Comparison of ENCODE assay signal across 7 mouse cellular contexts in the genomic region with DNA sequence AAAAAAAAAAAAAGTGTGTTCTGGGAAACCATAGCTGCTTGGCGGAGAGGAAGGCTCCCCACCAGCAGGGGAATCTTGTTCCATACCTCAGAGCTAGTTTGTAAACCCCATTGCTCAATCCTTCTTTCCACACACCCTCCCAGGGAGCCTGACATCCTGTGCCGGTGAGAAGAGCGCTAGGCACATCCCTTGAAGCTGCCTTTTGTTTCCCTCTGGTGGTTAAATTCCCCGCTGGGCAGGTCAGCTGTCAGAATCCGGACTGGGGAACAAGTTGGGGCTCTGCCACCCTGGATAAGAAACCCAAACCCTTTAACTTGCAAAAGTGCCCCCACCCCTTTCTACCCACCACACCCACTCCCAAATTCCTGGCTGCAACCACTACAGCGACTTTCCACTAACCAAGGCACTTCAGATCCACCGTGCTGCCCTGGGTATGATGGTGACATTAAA. TPM values are rescaled to one million over a fixed set of nuclear protein-coding genes. Genes with fewer than 3 reads are reported as not detected.
A peak's percentile ranks its signal among the peaks of the same experiment; 100 is the strongest.
DNase-seq lines count a peak whose midpoint lies in the region; ATAC-seq and TF ChIP-seq lines count a peak whose summit lies in the region.

No protein-coding gene starts in this region.

- H3K4me1 ChIP-seq in E14TG2a.4 (replicated peaks; ENCODE audit: low read depth, low read length), result peaks cover 76% of the 10 kb centered on the region
- peaks cover 19% of the 10 kb centered on the region for H3K4me1 ChIP-seq in intestine, embryonic 16.5 days (ENCODE audit: control insufficient read depth, insufficient read depth, low read length)
- H3K4me1 ChIP-seq in lung, postnatal 0 days (ENCODE audit: insufficient read depth, low read depth, low read length), result peaks cover 17% of the 10 kb centered on the region

- no peak for TF ChIP-seq EP300 in lung, postnatal 0 days (IDR thresholded peaks at IDR 0.05)

- H3K9me3 ChIP-seq in E14TG2a.4 (ENCODE audit: low read length), result peaks cover 20% of the 10 kb centered on the region
- H3K9me3 ChIP-seq in intestine, embryonic 16.5 days (ENCODE audit: control insufficient read depth, low read length), result no peaks in the 10 kb centered on the region
- H3K9me3 ChIP-seq in lung, postnatal 0 days (ENCODE audit: low read length), result no peaks in the 10 kb centered on the region

- intact Hi-C loops in gastrocnemius, postnatal 14 days (cut with DNase I; ENCODE audit: low total_unique reads), result loop anchor here (5.0 kb wide), 1 partner anchor 39 kb away; no protein-coding TSS in a partner anchor

- peak overlapping the region; percentile 42; the same call in 1 of the 2 replicates for H3K9ac ChIP-seq in intestine, embryonic 16.5 days (ENCODE audit: low read depth, low read length)
- H3K9ac ChIP-seq in lung, postnatal 0 days (replicated peaks; ENCODE audit: low read depth), result peak overlapping the region; percentile 23; the same call in 1 of the 2 replicates

- peak overlapping the region; percentile 30 for H3K4me2 ChIP-seq in intestine, embryonic 16.5 days (ENCODE audit: low read depth, low read length)
- H3K4me2 ChIP-seq in lung, postnatal 0 days (replicated peaks; ENCODE audit: low read depth, low read length), result peak overlapping the region; percentile 58

- peak; percentile 43 for ATAC-seq in intestine, embryonic 16.5 days
- peak; percentile 54 for ATAC-seq in lung, postnatal 0 days

- DNase-seq in ZHBTc4 (ENCODE audit: low read depth, low spot score), result peak; percentile 86
- DNase-seq in gastrocnemius, postnatal 14 days, result peak; percentile 19
- DNase-seq in lung, postnatal 0 days (ENCODE audit: low spot score), result peak; percentile 92
- peak; percentile 53 for DNase-seq in urinary bladder, postnatal 14 days (ENCODE audit: low spot score)
- DNase-seq in layer of hippocampus, postnatal 14 days (ENCODE audit: low spot score in 2 of 2), result no peak

- WGBS in intestine, embryonic 16.5 days, result 8% methylated on average over 7 of the region's 7 CpGs
- 5% methylated on average over 7 of the region's 7 CpGs for WGBS in lung, postnatal 0 days

- peaks cover 7% of the 10 kb centered on the region; the same call in 1 of the 2 replicates for H3K36me3 ChIP-seq in E14TG2a.4 (ENCODE audit: insufficient read depth, low read length)
- H3K36me3 ChIP-seq in intestine, embryonic 16.5 days (ENCODE audit: control insufficient read depth, insufficient read depth, low read length), result no peaks in the 10 kb centered on the region
- no peaks in the 10 kb centered on the region for H3K36me3 ChIP-seq in lung, postnatal 0 days (ENCODE audit: insufficient read depth, low read length)

- peak overlapping the region; percentile 66 for H3K27ac ChIP-seq in intestine, embryonic 16.5 days (ENCODE audit: low read length)
- peak overlapping the region; percentile 75 for H3K27ac ChIP-seq in lung, postnatal 0 days (ENCODE audit: low read length)

- peak overlapping the region; percentile 69 for H3K4me3 ChIP-seq in E14TG2a.4 (replicated peaks; ENCODE audit: low read length)
- peak overlapping the region; percentile 35; the same call in 1 of the 2 replicates for H3K4me3 ChIP-seq in intestine, embryonic 16.5 days (ENCODE audit: low read length)
- H3K4me3 ChIP-seq in lung, postnatal 0 days (ENCODE audit: low read depth, low read length), result peak overlapping the region; percentile 60; the same call in 1 of the 2 replicates

- H3K27me3 ChIP-seq in E14TG2a.4 (ENCODE audit: insufficient read depth, low read length), result no peaks in the 10 kb centered on the region
- no peaks in the 10 kb centered on the region for H3K27me3 ChIP-seq in intestine, embryonic 16.5 days (replicated peaks; ENCODE audit: control insufficient read depth, insufficient read depth, low read length)
- H3K27me3 ChIP-seq in lung, postnatal 0 days (replicated peaks; ENCODE audit: insufficient read depth, low read length), result no peaks in the 10 kb centered on the region

- no peak for TF ChIP-seq CTCF in E14TG2a.4 (conservative IDR thresholded peaks at IDR 0.05; ENCODE audit: low read length)
- peak; percentile 70 for TF ChIP-seq CTCF in lung, postnatal 0 days (IDR thresholded peaks at IDR 0.05)

RNA-seq across cellular contexts. Expression of gene Ifitm3, which starts 2.2 kb away (rescaled TPM):
- 10 to 100 TPM; 44.9 to 54.0 TPM for total RNA-seq in gastrocnemius, postnatal 14 days (2021)
- 255 and 269 TPM in 2 replicates for polyA plus RNA-seq in intestine, embryonic 16.5 days (2015; fragmentation: Nextera tagmentation; extraction: Ambion mirVana)
- polyA plus RNA-seq in lung, postnatal 0 days (2015; fragmentation: Nextera tagmentation; extraction: Ambion mirVana), result 779 and 1,037 TPM in 2 replicates
- total RNA-seq in layer of hippocampus, postnatal 14 days (2021), result 10 to 100 TPM in 1 of 2 experiments, 1 to 10 TPM in 1; 6.9 to 13.0 TPM

RNA-seq across cellular contexts. Expression of gene Ifitm6, which starts 9.4 kb away (rescaled TPM):
- total RNA-seq in gastrocnemius, postnatal 14 days (2021), result not detected
- polyA plus RNA-seq in intestine, embryonic 16.5 days (2015; fragmentation: Nextera tagmentation; extraction: Ambion mirVana), result 1.9 and 2.0 TPM in 2 replicates
- polyA plus RNA-seq in lung, postnatal 0 days (2015; fragmentation: Nextera tagmentation; extraction: Ambion mirVana), result 7.4 and 7.7 TPM in 2 replicates
- total RNA-seq in layer of hippocampus, postnatal 14 days (2021), result not detected

RNA-seq across cellular contexts. Expression of gene Gm17387, which starts 20.6 kb away (rescaled TPM):
- total RNA-seq in gastrocnemius, postnatal 14 days (2021), result not detected
- polyA plus RNA-seq in intestine, embryonic 16.5 days (2015; fragmentation: Nextera tagmentation; extraction: Ambion mirVana), result not detected in 2 replicates
- polyA plus RNA-seq in lung, postnatal 0 days (2015; fragmentation: Nextera tagmentation; extraction: Ambion mirVana), result not detected in 2 replicates
- not detected for total RNA-seq in layer of hippocampus, postnatal 14 days (2021)

RNA-seq across cellular contexts. Expression of gene Ifitm1, which starts 41.3 kb away (rescaled TPM):
- total RNA-seq in gastrocnemius, postnatal 14 days (2021), result 1 to 10 TPM; 1.3 to 1.4 TPM
- polyA plus RNA-seq in intestine, embryonic 16.5 days (2015; fragmentation: Nextera tagmentation; extraction: Ambion mirVana), result 117 and 123 TPM in 2 replicates
- polyA plus RNA-seq in lung, postnatal 0 days (2015; fragmentation: Nextera tagmentation; extraction: Ambion mirVana), result 402 and 510 TPM in 2 replicates
- total RNA-seq in layer of hippocampus, postnatal 14 days (2021), result 1 to 10 TPM; 3.3 to 6.3 TPM

RNA-seq across cellular contexts. Expression of gene Ifitm2, which starts 52.5 kb away (rescaled TPM):
- 100 to 1,000 TPM in 1 of 2 experiments, 10 to 100 TPM in 1; 83.9 to 105 TPM for total RNA-seq in gastrocnemius, postnatal 14 days (2021)
- 1,203 and 1,252 TPM in 2 replicates for polyA plus RNA-seq in intestine, embryonic 16.5 days (2015; fragmentation: Nextera tagmentation; extraction: Ambion mirVana)
- polyA plus RNA-seq in lung, postnatal 0 days (2015; fragmentation: Nextera tagmentation; extraction: Ambion mirVana), result 1,373 and 1,710 TPM in 2 replicates
- total RNA-seq in layer of hippocampus, postnatal 14 days (2021), result 10 to 100 TPM; 15.1 to 20.8 TPM

Comparison
In these comparisons a context has a peak if more than half of its experiments do, and no peak if none do; other contexts are left out.
1. DNase-seq: peak in ZHBTc4 (single experiment), gastrocnemius, postnatal 14 days (single experiment), lung, postnatal 0 days (single experiment) and urinary bladder, postnatal 14 days (single experiment); none in layer of hippocampus, postnatal 14 days (0 of 2).
2. Peak in every context shown above with its lines, with median percentiles within 50 percentile points of each other: H3K4me3 ChIP-seq.